Mouse (Mus musculus) stomach, embryonic 14.5 days (tissue): Measurements from ENCODE around the gene Col13a1. TPM values are rescaled to one million over a fixed set of nuclear protein-coding genes. Genes with fewer than 3 reads are reported as not detected.

ENCODE experiments used
- ATAC-seq: fragments of 200-750 bp; cut with Nextera tagmentation; 2 replicates; pipeline ENCODE4 v1.8.0; 2017; ENCODE audit warnings: low read depth, moderate TSS enrichment; ENCODE audit not compliant: insufficient number of reproducible peaks, insufficient read depth, low FRiP score
- H3K27ac ChIP-seq: fragments of 300-500 bp; sonication (generic); 2 replicates; pipeline ENCODE4 v1.5.1; 2014; ENCODE audit warnings: mild to moderate bottlenecking, low read length, moderate library complexity, mixed read lengths
- H3K27me3 ChIP-seq: fragments of 300-500 bp; sonication (generic); 2 replicates; pipeline ENCODE4 v1.6.1; 2014; ENCODE audit warnings: low read length, control low read depth, mixed read lengths; ENCODE audit not compliant: control insufficient read depth, insufficient read depth
- H3K36me3 ChIP-seq: fragments of 300-500 bp; sonication (generic); 2 replicates; pipeline ENCODE4 v1.6.1; 2014; ENCODE audit warnings: mild to moderate bottlenecking, control low read depth, low read length, moderate library complexity, mixed read lengths; ENCODE audit not compliant: control insufficient read depth, insufficient read depth
- H3K4me1 ChIP-seq: fragments of 300-500 bp; sonication (generic); 2 replicates; pipeline ENCODE4 v1.6.1; 2014; ENCODE audit warnings: low read length, control low read depth, mixed read lengths; ENCODE audit not compliant: control insufficient read depth, insufficient read depth
- H3K4me2 ChIP-seq: fragments of 300-500 bp; sonication (generic); replicated peaks from 2 replicates; pipeline ENCODE4 v1.6.1; 2014; ENCODE audit warnings: low read depth, low read length, control low read depth
- H3K4me3 ChIP-seq: fragments of 300-500 bp; sonication (generic); 2 replicates; pipeline ENCODE4 v1.5.1; 2014; ENCODE audit warnings: low read depth, low read length, control low read depth
- H3K9ac ChIP-seq: fragments of 300-500 bp; sonication (generic); replicated peaks from 2 replicates; pipeline ENCODE4 v1.6.1; 2014; ENCODE audit warnings: low read depth, mild to moderate bottlenecking, control low read depth, low read length, moderate library complexity, mixed read lengths
- H3K9me3 ChIP-seq: fragments of 300-500 bp; sonication (generic); 2 replicates; pipeline ENCODE4 v1.6.1; 2016; ENCODE audit warnings: low read depth, low read length, control low read depth; ENCODE audit not compliant: control insufficient read depth
- WGBS: fragments of 180-500 bp; shearing (Covaris S2); extraction: QIAGEN DNeasy Blood & Tissue Kit; methylation state at CpG from one replicate; pipeline ENCODE4 v1.1.7; 2014; 5-methylcytosine and 5-hydroxymethylcytosine counted together
- polyA plus RNA-seq: library from polyadenylated mRNA; unstranded; fragments of >200 nt; fragmentation: Nextera tagmentation; extraction: Ambion mirVana; gene quantifications from 2 replicates; pipeline ENCODE4 v1.2.1, GENCODE M21; 2014

Gene Col13a1
- polyA plus RNA-seq, 1 experiment from 2014 or later, result 2.6 TPM

- WGBS, result 27% methylated on average over 5 of the region's 5 CpGs
- H3K27ac ChIP-seq, result no peak overlapping the region
- no peaks in the 10 kb centered on the region for H3K27me3 ChIP-seq
- peaks cover 12% of the 10 kb centered on the region; the same call in 1 of the 2 replicates for H3K4me1 ChIP-seq
- H3K4me3 ChIP-seq, result no peak overlapping the region
- no peak for ATAC-seq
- H3K36me3 ChIP-seq, result no peaks in the 10 kb centered on the region
- H3K4me2 ChIP-seq, result no peak overlapping the region
- H3K9ac ChIP-seq, result no peak overlapping the region
- H3K9me3 ChIP-seq, result no peaks in the 10 kb centered on the region; the same call in 1 of the 2 replicates
Observed at GRCm38 (mm10) chr10:61906226-61906625, 72.7 kb downstream of the Col13a1 start.

GRCm38 (mm10) chr10:61905308-61905707, 73.6 kb downstream of the Col13a1 start:
- H3K4me2 ChIP-seq, result no peak overlapping the region
- H3K4me1 ChIP-seq, result peaks cover 12% of the 10 kb centered on the region; the same call in 1 of the 2 replicates
- no peaks in the 10 kb centered on the region for H3K36me3 ChIP-seq
- no peaks in the 10 kb centered on the region; the same call in 1 of the 2 replicates for H3K9me3 ChIP-seq
- WGBS, result 23% methylated on average over 8 of the region's 8 CpGs
- peak overlapping the region; percentile 75; the same call in 1 of the 2 replicates for H3K27ac ChIP-seq
- 0 out of 2 replicates have a peak, but pooled peaks have one; percentile 25 for ATAC-seq
- no peaks in the 10 kb centered on the region for H3K27me3 ChIP-seq
- no peak overlapping the region for H3K4me3 ChIP-seq
- H3K9ac ChIP-seq, result no peak overlapping the region

GRCm38 (mm10) chr10:61898116-61898515, 80.8 kb downstream of the Col13a1 start:
- no peaks in the 10 kb centered on the region for H3K36me3 ChIP-seq
- 0 out of 2 replicates have a peak, but pooled peaks cover 5% of the 10 kb centered on the region for H3K4me1 ChIP-seq
- H3K9ac ChIP-seq, result no peak overlapping the region
- no peak overlapping the region for H3K27ac ChIP-seq
- no peaks in the 10 kb centered on the region for H3K9me3 ChIP-seq
- ATAC-seq, result no peak
- H3K27me3 ChIP-seq, result no peaks in the 10 kb centered on the region
- H3K4me2 ChIP-seq, result no peak overlapping the region
- H3K4me3 ChIP-seq, result no peak overlapping the region
- 61% methylated on average over 6 of the region's 6 CpGs for WGBS

GRCm38 (mm10) chr10:61894564-61894963, 84.3 kb downstream of the Col13a1 start:
- Histone ChIP-seq H3K9ac (no peak overlapping the region), H3K4me3 (no peak overlapping the region), H3K4me2 (no peak overlapping the region), H3K9me3 (no peaks in the 10 kb centered on the region), H3K36me3 (no peaks in the 10 kb centered on the region), H3K27me3 (no peaks in the 10 kb centered on the region), H3K27ac (no peak overlapping the region), H3K4me1 (peaks cover 11% of the 10 kb centered on the region)
- ATAC-seq, result no peak
- WGBS, result 85% methylated on average over 5 of the region's 5 CpGs

- Histone ChIP-seq H3K27ac (no peak overlapping the region), H3K4me1 (peaks cover 11% of the 10 kb centered on the region), H3K4me2 (no peak overlapping the region), H3K27me3 (no peaks in the 10 kb centered on the region), H3K9me3 (no peaks in the 10 kb centered on the region), H3K4me3 (no peak overlapping the region), H3K36me3 (no peaks in the 10 kb centered on the region), H3K9ac (no peak overlapping the region)
- no peak for ATAC-seq
- 68% methylated on average over 9 of the region's 9 CpGs for WGBS
Observed at GRCm38 (mm10) chr10:61891138-61891537, 87.8 kb downstream of the Col13a1 start.

GRCm38 (mm10) chr10:61890294-61890693, 88.6 kb downstream of the Col13a1 start:
- Histone ChIP-seq H3K9ac (no peak overlapping the region), H3K4me1 (peaks cover 11% of the 10 kb centered on the region), H3K36me3 (no peaks in the 10 kb centered on the region), H3K27ac (no peak overlapping the region), H3K4me2 (no peak overlapping the region), H3K27me3 (no peaks in the 10 kb centered on the region), H3K4me3 (no peak overlapping the region), H3K9me3 (no peaks in the 10 kb centered on the region)
- WGBS, result 89% methylated on average over 10 of the region's 10 CpGs
- ATAC-seq, result no peak

GRCm38 (mm10) chr10:61879427-61879826, 99.5 kb downstream of the Col13a1 start:
- H3K4me2 ChIP-seq, result no peak overlapping the region
- no peak overlapping the region for H3K9ac ChIP-seq
- 15% methylated on average over 4 of the region's 4 CpGs for WGBS
- H3K27me3 ChIP-seq, result no peaks in the 10 kb centered on the region
- no peaks in the 10 kb centered on the region for H3K9me3 ChIP-seq
- H3K4me1 ChIP-seq, result peaks cover 12% of the 10 kb centered on the region
- no peak overlapping the region for H3K27ac ChIP-seq
- no peaks in the 10 kb centered on the region for H3K36me3 ChIP-seq
- peak; percentile 24; the same call in 1 of the 2 replicates for ATAC-seq
- no peak overlapping the region for H3K4me3 ChIP-seq

GRCm38 (mm10) chr10:61877787-61878186, 101.1 kb downstream of the Col13a1 start:
- peaks cover 19% of the 10 kb centered on the region for H3K4me1 ChIP-seq
- no peak overlapping the region for H3K4me2 ChIP-seq
- no peaks in the 10 kb centered on the region for H3K9me3 ChIP-seq
- no peaks in the 10 kb centered on the region for H3K36me3 ChIP-seq
- H3K4me3 ChIP-seq, result no peak overlapping the region
- 12% methylated on average over 6 of the region's 6 CpGs for WGBS
- H3K27me3 ChIP-seq, result no peaks in the 10 kb centered on the region
- H3K9ac ChIP-seq, result no peak overlapping the region
- H3K27ac ChIP-seq, result no peak overlapping the region
- ATAC-seq, result peak; percentile 16; the same call in 1 of the 2 replicates

- Histone ChIP-seq H3K4me2 (no peak overlapping the region), H3K9me3 (no peaks in the 10 kb centered on the region), H3K27ac (no peak overlapping the region), H3K9ac (no peak overlapping the region), H3K4me3 (no peak overlapping the region), H3K27me3 (no peaks in the 10 kb centered on the region), H3K4me1 (peaks cover 14% of the 10 kb centered on the region; the same call in 1 of the 2 replicates), H3K36me3 (no peaks in the 10 kb centered on the region)
- WGBS, result 84% methylated on average over 3 of the region's 3 CpGs
- no peak for ATAC-seq
Observed at GRCm38 (mm10) chr10:61869796-61870195, 109.1 kb downstream of the Col13a1 start.
